Mouse (Mus musculus): ENCODE results near the gene Tsen54. TPM values are rescaled to one million over a fixed set of nuclear protein-coding genes. Genes with fewer than 3 reads are reported as not detected.

Gene Tsen54
- polyA plus RNA-seq (2016; fragmentation: Nextera tagmentation; extraction: Ambion mirVana), result 38.1 and 41.5 TPM in 2 replicates

GRCm38 (mm10) chr11:115814605-115815450, at the start of gene Tsen54:
Tsen54 (plus strand) TSS chr11:115814724.
- Histone ChIP-seq H3K9me3 (no peaks in the 10 kb centered on the region), H3K27ac (peak within 1 kb of the TSS; percentile 91), H3K27me3 (ENCODE audit: insufficient read depth, poor library complexity, severe bottlenecking) (no peaks in the 10 kb centered on the region), H3K4me3 (peak within 1 kb of the TSS; percentile 98), H3K4me1 (replicated peaks) (peaks cover 55% of the 10 kb centered on the region), H3K36me3 (peaks cover 58% of the 10 kb centered on the region)
- WGBS, result under 1% methylated on average over 84 of the region's 84 CpGs
- DNase-seq (ENCODE audit: low spot score), result peak; percentile 89

GRCm38 (mm10) chr11:115765103-115765606, 49.4 kb upstream of the Tsen54 start, which contains the start of gene Tmem94:
Tmem94 (plus strand) TSS chr11:115765433.
- Histone ChIP-seq H3K36me3 (peaks cover 11% of the 10 kb centered on the region), H3K9me3 (no peaks in the 10 kb centered on the region), H3K27ac (peak within 1 kb of the TSS; percentile 99), H3K4me1 (replicated peaks) (peaks cover 35% of the 10 kb centered on the region), H3K4me3 (peak within 1 kb of the TSS; percentile 83), H3K27me3 (ENCODE audit: insufficient read depth, poor library complexity, severe bottlenecking) (no peaks in the 10 kb centered on the region)
- WGBS, result 1% methylated on average over 32 of the region's 32 CpGs
- DNase-seq (ENCODE audit: low spot score), result peak; percentile 98

- H3K4me3 ChIP-seq, result peak overlapping the region; percentile 83
- no peaks in the 10 kb centered on the region for H3K27me3 ChIP-seq (ENCODE audit: insufficient read depth, poor library complexity, severe bottlenecking)
- peak; percentile 70 for DNase-seq (ENCODE audit: low spot score)
- H3K36me3 ChIP-seq, result peaks cover 11% of the 10 kb centered on the region
- peak overlapping the region; percentile 99 for H3K27ac ChIP-seq
- no peaks in the 10 kb centered on the region for H3K9me3 ChIP-seq
- WGBS, result under 1% methylated on average over 34 of the region's 34 CpGs
- peaks cover 38% of the 10 kb centered on the region for H3K4me1 ChIP-seq (replicated peaks)
These were observed 48.9 kb upstream of the Tsen54 start for GRCm38 (mm10) chr11:115765607-115766141.

GRCm38 (mm10) chr11:115766356-115766943, 48.1 kb upstream of the Tsen54 start:
- Histone ChIP-seq H3K27me3 (ENCODE audit: insufficient read depth, poor library complexity, severe bottlenecking) (no peaks in the 10 kb centered on the region), H3K4me3 (peak overlapping the region; percentile 83), H3K9me3 (no peaks in the 10 kb centered on the region), H3K27ac (peak overlapping the region; percentile 99), H3K4me1 (replicated peaks) (peaks cover 38% of the 10 kb centered on the region), H3K36me3 (peaks cover 11% of the 10 kb centered on the region)
- no peak for DNase-seq (ENCODE audit: low spot score)
- WGBS, result 51% methylated on average over 13 of the region's 13 CpGs

GRCm38 (mm10) chr11:115766981-115767380, 47.5 kb upstream of the Tsen54 start:
- no peak for DNase-seq (ENCODE audit: low spot score)
- H3K4me3 ChIP-seq, result peak overlapping the region; percentile 83

GRCm38 (mm10) chr11:115768896-115769295, 45.6 kb upstream of the Tsen54 start:
- WGBS, result 86% methylated on average over 3 of the region's 3 CpGs

More at GRCm38 (mm10) chr11:115766981-115767380, 47.5 kb upstream of the Tsen54 start:
- 93% methylated on average over 8 of the region's 8 CpGs for WGBS
- H3K4me1 ChIP-seq (replicated peaks), result peaks cover 38% of the 10 kb centered on the region
- H3K27ac ChIP-seq, result peak overlapping the region; percentile 99; the same call in 1 of the 2 replicates
- H3K36me3 ChIP-seq, result peaks cover 11% of the 10 kb centered on the region
- H3K9me3 ChIP-seq, result no peaks in the 10 kb centered on the region
- H3K27me3 ChIP-seq (ENCODE audit: insufficient read depth, poor library complexity, severe bottlenecking), result no peaks in the 10 kb centered on the region

GRCm38 (mm10) chr11:115774653-115775052, 39.9 kb upstream of the Tsen54 start:
- Histone ChIP-seq H3K27me3 (ENCODE audit: insufficient read depth, poor library complexity, severe bottlenecking) (0 out of 2 replicates have a peak, but pooled peaks cover 10% of the 10 kb centered on the region), H3K4me1 (replicated peaks) (peaks cover 62% of the 10 kb centered on the region), H3K36me3 (peaks cover 18% of the 10 kb centered on the region), H3K27ac (peak overlapping the region; percentile 45; the same call in 1 of the 2 replicates), H3K9me3 (no peaks in the 10 kb centered on the region), H3K4me3 (no peak overlapping the region)
- 74% methylated on average over 4 of the region's 4 CpGs for WGBS
- no peak for DNase-seq (ENCODE audit: low spot score)

More at GRCm38 (mm10) chr11:115768896-115769295, 45.6 kb upstream of the Tsen54 start:
- H3K36me3 ChIP-seq, result peaks cover 23% of the 10 kb centered on the region
- no peaks in the 10 kb centered on the region for H3K27me3 ChIP-seq (ENCODE audit: insufficient read depth, poor library complexity, severe bottlenecking)
- peaks cover 40% of the 10 kb centered on the region for H3K4me1 ChIP-seq (replicated peaks)
- DNase-seq (ENCODE audit: low spot score), result no peak
- H3K4me3 ChIP-seq, result no peak overlapping the region
- no peaks in the 10 kb centered on the region for H3K9me3 ChIP-seq
- peak overlapping the region; percentile 73; the same call in 1 of the 2 replicates for H3K27ac ChIP-seq

- no peak for DNase-seq (ENCODE audit: low spot score)
These were observed 38.5 kb upstream of the Tsen54 start for GRCm38 (mm10) chr11:115775821-115776665.

GRCm38 (mm10) chr11:115776954-115777353, 37.6 kb upstream of the Tsen54 start:
- Histone ChIP-seq H3K27ac (peak overlapping the region; percentile 73), H3K36me3 (peaks cover 22% of the 10 kb centered on the region), H3K4me1 (replicated peaks) (peaks cover 77% of the 10 kb centered on the region), H3K27me3 (ENCODE audit: insufficient read depth, poor library complexity, severe bottlenecking) (peaks cover 17% of the 10 kb centered on the region), H3K4me3 (no peak overlapping the region), H3K9me3 (no peaks in the 10 kb centered on the region)
- WGBS, result 40% methylated on average over 9 of the region's 9 CpGs
- no peak for DNase-seq (ENCODE audit: low spot score)

More at GRCm38 (mm10) chr11:115775821-115776665, 38.5 kb upstream of the Tsen54 start:
- no peaks in the 10 kb centered on the region for H3K9me3 ChIP-seq
- H3K27ac ChIP-seq, result peak overlapping the region; percentile 73
- peak overlapping the region; percentile 21 for H3K4me3 ChIP-seq
- H3K4me1 ChIP-seq (replicated peaks), result peaks cover 68% of the 10 kb centered on the region
- H3K36me3 ChIP-seq, result peaks cover 18% of the 10 kb centered on the region
- WGBS, result 40% methylated on average over 18 of the region's 18 CpGs
- H3K27me3 ChIP-seq (ENCODE audit: insufficient read depth, poor library complexity, severe bottlenecking), result 0 out of 2 replicates have a peak, but pooled peaks cover 10% of the 10 kb centered on the region

- peak overlapping the region; percentile 73 for H3K27ac ChIP-seq
- H3K36me3 ChIP-seq, result peaks cover 18% of the 10 kb centered on the region
- H3K4me3 ChIP-seq, result no peak overlapping the region
- H3K27me3 ChIP-seq (ENCODE audit: insufficient read depth, poor library complexity, severe bottlenecking), result peaks cover 20% of the 10 kb centered on the region
- WGBS, result 81% methylated on average over 17 of the region's 17 CpGs
- no peak for DNase-seq (ENCODE audit: low spot score)
- no peaks in the 10 kb centered on the region for H3K9me3 ChIP-seq
- H3K4me1 ChIP-seq (replicated peaks), result peaks cover 85% of the 10 kb centered on the region
These were observed 36.8 kb upstream of the Tsen54 start for GRCm38 (mm10) chr11:115777487-115778335.

GRCm38 (mm10) chr11:115779038-115779571, 35.4 kb upstream of the Tsen54 start:
- peak; percentile 89 for DNase-seq (ENCODE audit: low spot score)
- Histone ChIP-seq H3K9me3 (no peaks in the 10 kb centered on the region), H3K27me3 (ENCODE audit: insufficient read depth, poor library complexity, severe bottlenecking) (peaks cover 20% of the 10 kb centered on the region), H3K4me3 (peak overlapping the region; percentile 46), H3K27ac (peak overlapping the region; percentile 90), H3K36me3 (peaks cover 10% of the 10 kb centered on the region; the same call in 1 of the 2 replicates), H3K4me1 (replicated peaks) (peaks cover 93% of the 10 kb centered on the region)
- WGBS, result 6% methylated on average over 9 of the region's 9 CpGs
